Mouse (Mus musculus) embryonic facial prominence, embryonic 15.5 days (tissue): ENCODE results near the gene Bend4. TPM values are rescaled to one million over a fixed set of nuclear protein-coding genes. Genes with fewer than 3 reads are reported as not detected.

ENCODE experiments used
- ATAC-seq: fragments of 200-750 bp; cut with Nextera tagmentation; 2 replicates; pipeline ENCODE4 v1.8.0; 2017; ENCODE audit warnings: low read depth, moderate TSS enrichment; ENCODE audit not compliant: insufficient number of reproducible peaks, low FRiP score, low TSS enrichment
- H3K27ac ChIP-seq: fragments of 300-500 bp; sonication (generic); replicated peaks from 2 replicates; pipeline ENCODE4 v1.5.1; 2015; ENCODE audit warnings: mild to moderate bottlenecking, inconsistent platforms
- H3K27me3 ChIP-seq: fragments of 300-500 bp; sonication (generic); 2 replicates; pipeline ENCODE4 v1.6.1; 2015; ENCODE audit warnings: inconsistent platforms
- H3K36me3 ChIP-seq: fragments of 300-500 bp; sonication (generic); 2 replicates; pipeline ENCODE4 v1.6.1; 2015; ENCODE audit warnings: mild to moderate bottlenecking, inconsistent platforms
- H3K4me1 ChIP-seq: fragments of 300-500 bp; sonication (generic); 2 replicates; pipeline ENCODE4 v1.6.1; 2015; ENCODE audit warnings: inconsistent platforms
- H3K4me2 ChIP-seq: fragments of 300-500 bp; sonication (generic); replicated peaks from 2 replicates; pipeline ENCODE4 v1.6.1; 2015; ENCODE audit warnings: mild to moderate bottlenecking, inconsistent platforms
- H3K4me3 ChIP-seq: fragments of 300-500 bp; sonication (generic); replicated peaks from 2 replicates; pipeline ENCODE4 v1.5.1; 2015; ENCODE audit warnings: mild to moderate bottlenecking, inconsistent platforms
- H3K9ac ChIP-seq: fragments of 300-500 bp; sonication (generic); 2 replicates; pipeline ENCODE4 v1.6.1; 2015; ENCODE audit warnings: inconsistent platforms
- H3K9me3 ChIP-seq: fragments of 300-500 bp; sonication (generic); replicated peaks from 2 replicates; pipeline ENCODE4 v1.6.1; 2016; ENCODE audit warnings: inconsistent platforms
- WGBS: fragments of 180-500 bp; shearing (Covaris S2); methylation state at CpG from one replicate; pipeline ENCODE4 v1.1.7; 2015; 5-methylcytosine and 5-hydroxymethylcytosine counted together
- polyA plus RNA-seq: library from polyadenylated mRNA; unstranded; fragments of >200 nt; fragmentation: Nextera tagmentation; extraction: Ambion mirVana; gene quantifications from 2 replicates; pipeline ENCODE4 v1.2.1, GENCODE M21; 2015

The Bend4 gene
- polyA plus RNA-seq, 1 experiment from 2014 or later = 2.7 TPM

GRCm38 (mm10) chr5:67381690-67382089 lies 46.4 kb downstream of the Bend4 start:
- Histone ChIP-seq H3K27ac (no peak overlapping the region), H3K27me3 (no peaks in the 10 kb centered on the region), H3K4me3 (no peak overlapping the region), H3K36me3 (no peaks in the 10 kb centered on the region), H3K9ac (no peak overlapping the region), H3K4me1 (no peaks in the 10 kb centered on the region), H3K9me3 (no peaks in the 10 kb centered on the region), H3K4me2 (no peak overlapping the region)
- no peak for ATAC-seq
- WGBS = 64% methylated on average over 2 of the region's 2 CpGs

GRCm38 (mm10) chr5:67377044-67377621 lies 51.0 kb downstream of the Bend4 start:
- Histone ChIP-seq H3K9ac (no peak overlapping the region), H3K4me3 (no peak overlapping the region), H3K36me3 (no peaks in the 10 kb centered on the region), H3K27me3 (no peaks in the 10 kb centered on the region), H3K4me1 (no peaks in the 10 kb centered on the region), H3K9me3 (no peaks in the 10 kb centered on the region), H3K4me2 (no peak overlapping the region), H3K27ac (no peak overlapping the region)
- no peak for ATAC-seq
- WGBS = 70% methylated on average over 8 of the region's 8 CpGs

GRCm38 (mm10) chr5:67362931-67363330 lies 65.2 kb downstream of the Bend4 start:
- Histone ChIP-seq H3K27me3 (no peaks in the 10 kb centered on the region), H3K27ac (no peak overlapping the region), H3K9me3 (no peaks in the 10 kb centered on the region), H3K9ac (no peak overlapping the region), H3K36me3 (no peaks in the 10 kb centered on the region), H3K4me1 (no peaks in the 10 kb centered on the region), H3K4me2 (no peak overlapping the region), H3K4me3 (no peak overlapping the region)
- ATAC-seq = no peak
- WGBS = 69% methylated on average over 2 of the region's 2 CpGs

GRCm38 (mm10) chr5:67362316-67362715 lies 65.8 kb downstream of the Bend4 start:
- 90% methylated on average over 10 of the region's 10 CpGs for WGBS
- ATAC-seq = no peak
- Histone ChIP-seq H3K4me2 (no peak overlapping the region), H3K9ac (no peak overlapping the region), H3K27me3 (no peaks in the 10 kb centered on the region), H3K4me3 (no peak overlapping the region), H3K27ac (no peak overlapping the region), H3K4me1 (no peaks in the 10 kb centered on the region), H3K9me3 (no peaks in the 10 kb centered on the region), H3K36me3 (no peaks in the 10 kb centered on the region)

GRCm38 (mm10) chr5:67348949-67349348 lies 79.2 kb downstream of the Bend4 start:
- no peak overlapping the region for H3K4me3 ChIP-seq
- no peak overlapping the region for H3K27ac ChIP-seq
- H3K9ac ChIP-seq = no peak overlapping the region
- no peaks in the 10 kb centered on the region for H3K9me3 ChIP-seq
- WGBS = 79% methylated on average over 10 of the region's 10 CpGs
- peaks cover 64% of the 10 kb centered on the region for H3K36me3 ChIP-seq
- H3K27me3 ChIP-seq = no peaks in the 10 kb centered on the region
- H3K4me2 ChIP-seq = no peak overlapping the region
- no peak for ATAC-seq
- H3K4me1 ChIP-seq = no peaks in the 10 kb centered on the region

GRCm38 (mm10) chr5:67347060-67347459 lies 81.0 kb downstream of the Bend4 start:
- H3K27ac ChIP-seq = no peak overlapping the region
- no peaks in the 10 kb centered on the region for H3K27me3 ChIP-seq
- peaks cover 71% of the 10 kb centered on the region for H3K36me3 ChIP-seq
- H3K4me3 ChIP-seq = no peak overlapping the region
- H3K9ac ChIP-seq = no peak overlapping the region
- no peak for ATAC-seq
- no peaks in the 10 kb centered on the region for H3K4me1 ChIP-seq
- 87% methylated on average over 2 of the region's 2 CpGs for WGBS
- no peak overlapping the region for H3K4me2 ChIP-seq
- H3K9me3 ChIP-seq = no peaks in the 10 kb centered on the region

Other genes with a start within 250 kb of the Bend4 start
- gene Tmem33, start 167.7 kb downstream of the Bend4 start, polyA plus RNA-seq = 76.1 and 85.2 TPM in 2 replicates
- 86.9 and 95.6 TPM in 2 replicates for gene Slc30a9, start 121.4 kb downstream of the Bend4 start, polyA plus RNA-seq
- 2.5 and 4.2 TPM in 2 replicates for gene Shisa3, start 179.6 kb upstream of the Bend4 start, polyA plus RNA-seq